Mouse (Mus musculus) yolk sac, embryonic 10.5 days (tissue): ENCODE measurements around the gene Fam53b.

Source experiments
- DNase-seq: peaks from one replicate; pipeline ENCODE4 v3.0.0-alpha.2; 2017; ENCODE audit warnings: low spot score

Fam53b gene

GRCm38 (mm10) chr7:132704310-132704875, 109.3 kb downstream of the Fam53b start:
- DNase-seq, result no peak

- no peak for DNase-seq
These were observed 110.0 kb downstream of the Fam53b start for GRCm38 (mm10) chr7:132703515-132704309.

- no peak for DNase-seq
These were observed 111.1 kb downstream of the Fam53b start for GRCm38 (mm10) chr7:132702492-132703070.

- DNase-seq, result no peak
These were observed 111.7 kb downstream of the Fam53b start for GRCm38 (mm10) chr7:132702024-132702423.

GRCm38 (mm10) chr7:132701412-132701811, 112.3 kb downstream of the Fam53b start:
- DNase-seq, result no peak

- DNase-seq, result no peak
These were observed 113.6 kb downstream of the Fam53b start for GRCm38 (mm10) chr7:132700107-132700506.

GRCm38 (mm10) chr7:132699639-132700038, 114.0 kb downstream of the Fam53b start:
- DNase-seq, result no peak

- no peak for DNase-seq
These were observed 114.5 kb downstream of the Fam53b start for GRCm38 (mm10) chr7:132699165-132699564.

GRCm38 (mm10) chr7:132698737-132699136, 114.9 kb downstream of the Fam53b start:
- DNase-seq, result no peak

GRCm38 (mm10) chr7:132697258-132697796, 116.4 kb downstream of the Fam53b start:
- no peak for DNase-seq

- no peak for DNase-seq
These were observed 120.1 kb downstream of the Fam53b start for GRCm38 (mm10) chr7:132693561-132693960.

GRCm38 (mm10) chr7:132692719-132693118, 121.0 kb downstream of the Fam53b start:
- no peak for DNase-seq

- DNase-seq, result no peak
These were observed 122.8 kb downstream of the Fam53b start for GRCm38 (mm10) chr7:132690716-132691472.

- no peak for DNase-seq
These were observed 124.0 kb downstream of the Fam53b start for GRCm38 (mm10) chr7:132689722-132690121.

- DNase-seq, result no peak
These were observed 125.0 kb downstream of the Fam53b start for GRCm38 (mm10) chr7:132688721-132689120.

- DNase-seq, result no peak
These were observed 125.8 kb downstream of the Fam53b start for GRCm38 (mm10) chr7:132687897-132688296.

GRCm38 (mm10) chr7:132686515-132686914, 127.2 kb downstream of the Fam53b start:
- DNase-seq, result no peak

GRCm38 (mm10) chr7:132683923-132684322, 129.8 kb downstream of the Fam53b start:
- DNase-seq, result no peak

GRCm38 (mm10) chr7:132682901-132683300, 130.8 kb downstream of the Fam53b start:
- DNase-seq, result no peak

GRCm38 (mm10) chr7:132682336-132682735, 131.3 kb downstream of the Fam53b start:
- no peak for DNase-seq

- DNase-seq, result no peak
These were observed 131.9 kb downstream of the Fam53b start for GRCm38 (mm10) chr7:132681831-132682230.

- no peak for DNase-seq
These were observed 132.4 kb downstream of the Fam53b start for GRCm38 (mm10) chr7:132681296-132681695.
